Mouse (Mus musculus): ENCODE data around the gene Celsr3.

Celsr3 gene

DNA sequence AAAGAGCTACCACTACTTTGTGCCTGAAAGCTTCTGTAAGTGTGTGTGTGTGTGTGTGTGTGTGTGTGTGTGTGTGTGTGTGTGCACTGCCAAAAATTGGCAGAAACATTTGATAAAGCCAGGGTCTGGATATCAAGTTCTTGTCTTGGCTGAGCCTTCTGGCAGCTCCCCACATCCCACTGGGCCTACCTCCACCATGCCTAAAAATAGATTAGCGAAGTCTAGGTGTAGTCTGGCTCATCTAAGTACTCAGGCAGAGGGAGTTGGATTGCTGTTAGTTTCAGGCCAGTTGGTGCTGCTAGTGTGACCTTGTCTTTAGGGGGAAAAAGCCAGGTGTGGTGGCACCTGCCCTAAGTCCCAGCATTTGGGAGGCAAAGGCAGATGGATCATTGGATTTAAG lies 19.3 kb upstream of the Celsr3 start:
- DNase-seq (ENCODE audit: low spot score) = peak; percentile 7

DNA sequence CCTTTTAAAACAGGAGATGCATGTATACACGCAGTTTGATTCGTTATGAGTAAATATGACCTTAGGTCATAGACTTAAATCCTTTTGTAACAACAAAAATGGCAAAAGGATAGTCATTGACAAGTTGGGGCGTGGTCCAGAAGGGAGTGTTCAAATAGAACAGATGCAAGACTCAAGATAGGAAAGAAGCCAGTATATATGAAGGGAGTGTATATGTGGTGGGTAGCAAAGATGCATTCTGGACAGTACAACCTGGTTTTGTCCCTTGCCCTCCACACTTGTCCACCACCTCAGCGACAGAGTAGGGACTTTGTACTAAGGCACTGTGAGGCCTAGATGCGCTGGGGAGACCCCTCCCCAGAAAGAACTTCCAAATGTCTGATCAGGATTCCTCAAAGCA lies 18.4 kb upstream of the Celsr3 start:
- DNase-seq (ENCODE audit: low spot score) = no peak

DNA sequence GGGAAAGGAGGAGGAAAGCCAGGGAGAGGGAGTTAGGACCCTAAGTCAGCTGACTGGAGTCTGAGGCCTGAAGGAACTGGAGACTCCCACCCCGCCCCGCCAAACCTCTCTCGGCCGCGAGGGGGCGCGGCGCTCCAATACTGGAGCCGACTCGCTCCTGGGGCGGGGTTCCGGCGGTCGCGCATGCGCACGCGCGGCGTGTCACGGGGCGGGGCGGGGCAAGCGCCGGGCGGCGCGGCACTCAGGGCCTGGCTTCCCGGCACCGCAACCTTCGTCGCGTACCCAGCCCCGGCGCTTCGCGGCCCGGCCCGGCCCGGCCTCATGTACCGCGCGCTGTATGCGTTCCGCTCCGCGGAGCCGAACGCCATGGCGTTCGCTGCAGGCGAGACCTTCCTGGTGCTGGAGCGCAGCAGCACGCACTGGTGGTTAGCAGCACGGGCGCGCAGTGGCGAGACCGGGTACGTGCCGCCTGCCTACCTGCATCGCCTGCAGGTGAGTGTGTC lies 17.9 kb upstream of the Celsr3 start, which contains the start of gene Nckipsd:
Gene Nckipsd, plus strand, starts transcription at position 206 of the 503 bp plus-strand sequence.
- peak; percentile 96 for DNase-seq (ENCODE audit: low spot score)

GRCm38 (mm10) chr9:108809188-108809587 lies 16.9 kb upstream of the Celsr3 start:
- DNase-seq (ENCODE audit: low spot score) = peak; percentile 9

DNA sequence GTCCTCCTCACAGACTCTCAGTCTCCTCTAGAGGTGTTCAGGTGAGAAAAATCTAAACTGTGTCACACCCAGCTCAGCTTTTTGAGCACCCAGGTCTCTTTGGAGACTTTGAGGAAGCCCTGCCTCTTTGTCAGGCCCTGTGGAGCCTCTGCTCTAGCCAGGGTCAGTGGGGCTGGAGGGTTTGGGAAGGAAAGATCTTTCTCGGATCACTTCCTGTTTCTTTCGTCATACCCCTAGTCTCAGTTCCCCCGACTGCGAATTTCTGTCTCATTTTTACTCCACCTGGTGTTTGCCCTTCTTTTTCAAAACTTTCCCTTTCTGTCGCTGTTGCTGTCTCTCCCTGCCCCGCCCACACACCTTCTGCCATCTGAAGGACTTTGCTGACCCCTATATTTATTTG lies 16.4 kb upstream of the Celsr3 start:
- DNase-seq (ENCODE audit: low spot score) = peak; percentile 3

GRCm38 (mm10) chr9:108810516-108810915 lies 15.6 kb upstream of the Celsr3 start:
- peak; percentile 8 for DNase-seq (ENCODE audit: low spot score)

DNA sequence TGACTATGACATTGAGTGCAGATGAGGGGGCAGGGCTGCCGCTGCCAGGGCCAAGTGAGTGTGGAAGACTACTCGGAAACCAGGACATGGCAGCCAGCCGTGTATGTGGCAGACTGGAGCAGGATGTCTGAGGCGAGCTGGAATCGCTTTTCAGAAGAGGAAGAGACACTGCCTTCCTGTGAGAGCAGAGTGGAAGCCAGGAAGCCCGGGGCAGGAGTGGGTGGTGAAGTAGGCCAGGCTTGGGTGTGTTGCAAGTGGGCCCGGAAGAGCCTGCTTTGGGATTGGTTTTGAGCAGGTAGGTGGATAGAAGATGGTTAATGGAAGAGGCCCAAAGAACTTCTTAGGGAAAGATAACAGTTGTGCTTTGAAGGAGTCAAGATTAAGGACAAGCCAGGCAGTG lies 10.6 kb upstream of the Celsr3 start:
- DNase-seq (ENCODE audit: low spot score) = no peak

GRCm38 (mm10) chr9:108819495-108819894 lies 6.6 kb upstream of the Celsr3 start:
- DNase-seq (ENCODE audit: low spot score) = peak; percentile 42

GRCm38 (mm10) chr9:108820077-108820476 lies 6.0 kb upstream of the Celsr3 start:
- DNase-seq (ENCODE audit: low spot score) = no peak

GRCm38 (mm10) chr9:108824144-108824685 lies 1.9 kb upstream of the Celsr3 start:
- DNase-seq (ENCODE audit: low spot score) = no peak

- no peak for DNase-seq (ENCODE audit: low spot score)
Observed at GRCm38 (mm10) chr9:108824755-108825413, 1.2 kb upstream of the Celsr3 start.

GRCm38 (mm10) chr9:108826700-108827340 lies 700 bp downstream of the Celsr3 start:
- DNase-seq (ENCODE audit: low spot score) = peak; percentile 80

GRCm38 (mm10) chr9:108827454-108827853 lies 1.3 kb downstream of the Celsr3 start:
- no peak for DNase-seq (ENCODE audit: low spot score)

- DNase-seq (ENCODE audit: low spot score) = no peak
Observed at GRCm38 (mm10) chr9:108827906-108828305, 1.8 kb downstream of the Celsr3 start.

DNA sequence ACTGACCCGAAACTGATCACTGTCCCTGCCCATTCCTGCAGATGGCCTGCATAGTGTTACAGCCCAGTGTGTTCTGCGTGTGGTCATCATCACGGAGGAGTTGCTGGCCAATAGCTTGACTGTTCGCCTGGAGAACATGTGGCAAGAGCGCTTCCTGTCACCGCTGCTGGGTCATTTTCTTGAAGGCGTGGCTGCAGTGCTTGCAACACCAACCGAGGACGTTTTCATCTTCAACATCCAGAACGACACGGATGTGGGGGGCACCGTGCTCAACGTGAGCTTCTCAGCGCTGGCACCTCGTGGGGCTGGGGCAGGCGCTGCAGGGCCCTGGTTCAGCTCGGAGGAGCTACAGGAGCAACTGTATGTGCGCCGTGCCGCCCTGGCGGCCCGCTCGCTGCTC lies 5.5 kb downstream of the Celsr3 start:
- no peak for DNase-seq (ENCODE audit: low spot score)

- DNase-seq (ENCODE audit: low spot score) = peak; percentile 89
Observed at GRCm38 (mm10) chr9:108832390-108833108, 6.4 kb downstream of the Celsr3 start.

GRCm38 (mm10) chr9:108842989-108843388 lies 16.9 kb downstream of the Celsr3 start:
- peak; percentile 31 for DNase-seq (ENCODE audit: low spot score)

DNA sequence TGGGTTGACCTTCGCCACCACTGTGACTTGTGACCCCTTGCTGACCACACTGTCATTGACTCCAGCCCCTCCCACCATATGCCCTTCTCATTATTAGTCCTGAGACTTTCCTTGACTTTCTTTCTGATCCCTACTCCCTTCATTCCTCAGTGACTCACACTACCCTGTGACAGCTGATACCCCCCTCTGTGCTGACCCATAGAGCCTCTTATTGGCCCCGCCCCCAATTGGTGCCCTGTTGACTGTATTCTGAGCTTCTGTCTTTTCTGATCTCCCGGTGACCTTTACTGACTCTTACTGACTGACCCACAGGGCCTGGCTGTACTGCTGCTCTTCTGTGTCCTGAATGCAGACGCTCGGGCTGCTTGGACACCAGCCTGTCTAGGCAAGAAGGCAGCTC lies 19.3 kb downstream of the Celsr3 start:
- no peak for DNase-seq (ENCODE audit: low spot score)

DNA sequence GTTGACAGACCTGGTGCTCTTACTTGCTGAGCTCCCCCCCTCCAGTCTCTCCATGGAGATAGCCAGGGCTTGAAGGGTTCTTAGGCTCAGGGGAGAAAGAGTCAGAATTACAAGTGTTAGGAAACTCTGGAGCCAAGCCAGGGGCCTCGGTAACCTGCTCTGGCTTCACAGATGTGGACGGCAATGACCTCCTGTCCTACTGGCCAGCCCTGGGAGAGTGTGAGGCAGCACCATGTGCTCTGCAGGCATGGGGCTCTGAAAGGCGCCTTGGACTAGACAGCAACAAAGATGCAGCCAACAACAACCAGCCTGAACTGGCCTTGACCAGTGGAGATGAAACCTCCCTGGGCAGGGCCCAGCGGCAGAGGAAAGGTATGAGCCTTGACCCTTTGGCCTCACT lies 21.3 kb downstream of the Celsr3 start:
- DNase-seq (ENCODE audit: low spot score) = no peak

DNA sequence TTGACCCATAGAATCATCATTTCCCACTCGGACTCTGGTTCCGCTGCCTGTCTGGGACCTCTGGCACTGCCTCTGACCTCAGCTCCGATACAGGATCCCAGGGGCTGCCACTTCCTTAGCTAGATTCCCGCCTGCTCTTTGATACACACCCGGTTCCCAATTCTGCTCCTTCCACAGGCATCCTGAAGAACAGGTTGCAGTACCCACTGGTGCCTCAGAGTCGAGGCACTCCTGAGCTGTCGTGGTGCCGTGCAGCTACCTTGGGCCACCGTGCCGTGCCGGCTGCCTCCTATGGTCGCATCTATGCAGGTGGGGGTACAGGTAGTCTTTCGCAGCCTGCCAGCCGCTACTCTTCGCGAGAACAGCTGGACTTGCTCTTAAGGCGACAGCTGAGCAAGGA lies 22.3 kb downstream of the Celsr3 start:
- no peak for DNase-seq (ENCODE audit: low spot score)

DNA sequence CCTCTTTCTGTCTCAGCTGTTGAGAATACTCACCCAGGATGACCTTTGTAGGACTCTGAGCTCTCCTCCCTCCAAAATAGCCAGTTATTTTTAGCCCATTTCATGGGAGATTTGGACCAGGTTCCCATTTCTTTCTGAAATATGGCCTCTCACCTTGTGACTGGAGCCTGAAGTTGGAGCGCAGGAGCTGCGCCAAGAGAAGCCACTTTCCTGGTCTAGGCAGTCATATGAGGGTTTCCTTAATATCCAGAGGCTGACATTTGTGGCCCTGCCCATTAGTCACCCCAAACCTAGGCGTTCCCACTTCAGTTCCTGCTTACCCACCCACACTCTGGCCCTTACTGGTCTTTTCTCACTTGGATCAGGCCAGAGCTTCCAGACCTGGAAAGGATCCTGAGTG lies 26.9 kb downstream of the Celsr3 start, which contains the start of gene Slc26a6:
Gene Slc26a6, plus strand, starts transcription at position 308 of the 400 bp plus-strand sequence.
- DNase-seq (ENCODE audit: low spot score) = no peak

DNA sequence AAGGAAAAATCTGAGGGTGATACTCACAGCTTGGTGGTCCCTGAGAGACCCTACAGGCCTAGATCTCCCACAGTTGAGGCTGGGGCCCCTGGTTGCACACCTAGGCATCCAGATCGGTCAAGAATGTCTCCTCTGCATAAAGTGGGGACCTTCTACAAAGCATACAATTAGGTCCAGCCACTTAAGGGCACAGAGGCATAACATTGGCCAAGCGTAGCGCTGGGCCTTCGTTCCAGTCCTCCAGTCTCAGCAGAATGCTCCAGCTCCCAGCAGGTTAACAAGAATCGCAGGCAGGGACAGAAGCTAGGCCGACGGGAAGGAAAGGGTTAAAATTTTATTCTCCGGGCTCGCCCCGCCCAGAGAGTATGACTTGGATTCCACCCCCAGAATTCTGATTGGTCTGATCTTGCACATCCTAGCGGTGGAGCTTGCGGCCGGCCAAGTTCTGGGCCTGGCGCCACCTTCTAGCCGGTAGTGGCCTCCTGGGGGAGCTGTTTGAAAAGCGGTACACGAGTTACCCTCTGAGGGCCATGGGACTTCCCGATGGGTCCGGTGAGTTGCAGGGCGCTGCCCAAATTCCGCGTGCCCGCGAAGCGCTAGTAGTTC lies 27.6 kb downstream of the Celsr3 start:
- DNase-seq (ENCODE audit: low spot score) = peak; percentile 89
